Mouse (Mus musculus) embryonic facial prominence, embryonic 15.5 days (tissue): ENCODE results near the gene Prrt4. TPM values are rescaled to one million over a fixed set of nuclear protein-coding genes. Genes with fewer than 3 reads are reported as not detected.

Source experiments
- microRNA-seq: library from miRNA; unstranded; fragments of <30 nt; microRNA quantifications from one replicate; pipeline ENCODE4, GENCODE M21; 2016; ENCODE audit warnings: borderline number of aligned reads
- polyA plus RNA-seq: library from polyadenylated mRNA; unstranded; fragments of >200 nt; fragmentation: Nextera tagmentation; extraction: Ambion mirVana; gene quantifications from 2 replicates; pipeline ENCODE4 v1.2.1, GENCODE M21; 2015

Prrt4 gene
- polyA plus RNA-seq, 1 experiment from 2014 or later = 0.79 TPM

Small RNA genes lying within 50 kb of the gene (microRNA-seq; reads per million reads assigned to microRNA genes)
- not detected for gene Gm24303

Other genes with a start within 250 kb of the Prrt4 start
- not detected in 2 replicates for gene Lep, start 119.4 kb downstream of the Prrt4 start, polyA plus RNA-seq
- gene Rbm28, start 14.6 kb downstream of the Prrt4 start, polyA plus RNA-seq = 33.1 and 35.8 TPM in 2 replicates
- gene Impdh1, start 36.8 kb upstream of the Prrt4 start, polyA plus RNA-seq = 51.0 and 60.5 TPM in 2 replicates
- gene Hilpda, start 92.9 kb upstream of the Prrt4 start, polyA plus RNA-seq = 38.3 and 40.7 TPM in 2 replicates
- gene Fam71f2, start 100.0 kb upstream of the Prrt4 start, polyA plus RNA-seq = 0.43 and 0.70 TPM in 2 replicates
- gene Fam71f1, start 139.6 kb upstream of the Prrt4 start, polyA plus RNA-seq = 0.28 TPM in 1 of 2 replicates, not detected in the other
- 457 and 464 TPM in 2 replicates for gene Calu, start 168.5 kb upstream of the Prrt4 start, polyA plus RNA-seq
- gene Opn1sw, start 208.9 kb upstream of the Prrt4 start, polyA plus RNA-seq = 0.85 and 1.2 TPM in 2 replicates
- 23.6 and 24.0 TPM in 2 replicates for gene Ccdc136, start 216.7 kb upstream of the Prrt4 start, polyA plus RNA-seq